Mouse (Mus musculus) frontal cortex, adult 2 months (tissue): ENCODE results near the gene Fam69b. TPM values are rescaled to one million over a fixed set of nuclear protein-coding genes. Genes with fewer than 3 reads are reported as not detected.

Experiments
- DNase-seq, 2 experiments: peaks; one replicate each; pipeline ENCODE4 v3.0.0; 2022; ENCODE audit warnings: low spot score in 1 of 2; ENCODE audit errors: extremely low spot score in 1 of 2
- polyA plus RNA-seq: library from polyadenylated mRNA; depleted of rRNA; stranded (reverse); fragments of >200 nt; gene quantifications from 2 replicates; pipeline ENCODE4 v1.2.3, GENCODE M21; 2012

Fam69b gene
- polyA plus RNA-seq, 1 experiment = 88.0 TPM

- DNase-seq = no peak
These were observed 5.3 kb upstream of the Fam69b start for GRCm38 (mm10) chr2:26622984-26623383.

- DNase-seq = no peak
These were observed 2.8 kb upstream of the Fam69b start for GRCm38 (mm10) chr2:26625419-26625818.

- DNase-seq = no peak
These were observed 2.2 kb upstream of the Fam69b start for GRCm38 (mm10) chr2:26626081-26626480.

GRCm38 (mm10) chr2:26628792-26629437 lies 658 bp downstream of the Fam69b start:
- no peak for DNase-seq

- no peak for DNase-seq
These were observed 4.5 kb downstream of the Fam69b start for GRCm38 (mm10) chr2:26632541-26633395.

GRCm38 (mm10) chr2:26633953-26634530 lies 5.8 kb downstream of the Fam69b start:
- DNase-seq = no peak

- DNase-seq = no peak
These were observed 6.6 kb downstream of the Fam69b start for GRCm38 (mm10) chr2:26634629-26635488.

GRCm38 (mm10) chr2:26635489-26636324 lies 7.5 kb downstream of the Fam69b start:
- DNase-seq = no peak

GRCm38 (mm10) chr2:26636325-26636635 lies 8.0 kb downstream of the Fam69b start:
- DNase-seq = no peak

- no peak for DNase-seq
These were observed 9.2 kb downstream of the Fam69b start for GRCm38 (mm10) chr2:26637316-26637932.

- DNase-seq = no peak
These were observed 9.8 kb downstream of the Fam69b start for GRCm38 (mm10) chr2:26638039-26638438.

GRCm38 (mm10) chr2:26638572-26638971 lies 10.3 kb downstream of the Fam69b start:
- no peak for DNase-seq

GRCm38 (mm10) chr2:26639083-26639482 lies 10.8 kb downstream of the Fam69b start:
- DNase-seq = no peak

GRCm38 (mm10) chr2:26639838-26640830 lies 11.9 kb downstream of the Fam69b start:
- DNase-seq = peak; percentile 90 to 99

GRCm38 (mm10) chr2:26641006-26641647 lies 12.9 kb downstream of the Fam69b start:
- DNase-seq = no peak

GRCm38 (mm10) chr2:26643942-26644341 lies 15.7 kb downstream of the Fam69b start:
- no peak for DNase-seq

GRCm38 (mm10) chr2:26646643-26647293 lies 18.5 kb downstream of the Fam69b start:
- peak in 1 of 2 experiments; percentile 80 for DNase-seq
